Mouse (Mus musculus) adrenal gland, postnatal 4 days (tissue): ENCODE measurements around the gene Hist1h4f. TPM values are rescaled to one million over a fixed set of nuclear protein-coding genes. Genes with fewer than 3 reads are reported as not detected.
"Not testable (repeated sequence)": the region's sequence is repeated elsewhere in the genome, so short reads cannot be mapped to it uniquely, and the experiment has no call there.

ENCODE experiments used
- DNase-seq, 2 experiments: peaks; one replicate each; pipeline ENCODE4 v3.0.0; 2021 to 2022; ENCODE audit warnings: low spot score in 2 of 2, mixed read lengths in 2 of 2
- long read RNA-seq, 2 experiments: library from polyadenylated mRNA; stranded (forward); transcript quantifications; one replicate each; pipeline ENCODE4 v2.0.0; 2021
- total RNA-seq, 2 experiments: library from RNA; stranded (reverse); gene quantifications; 2 replicates each; pipeline ENCODE4 v1.2.3; 2021

Gene Hist1h4f
- total RNA-seq = 100 to 1,000 TPM; 899 to 983 TPM
- long read RNA-seq, experiment 1 = 0 reads
- long read RNA-seq, experiment 2 = 0 reads

DNA sequence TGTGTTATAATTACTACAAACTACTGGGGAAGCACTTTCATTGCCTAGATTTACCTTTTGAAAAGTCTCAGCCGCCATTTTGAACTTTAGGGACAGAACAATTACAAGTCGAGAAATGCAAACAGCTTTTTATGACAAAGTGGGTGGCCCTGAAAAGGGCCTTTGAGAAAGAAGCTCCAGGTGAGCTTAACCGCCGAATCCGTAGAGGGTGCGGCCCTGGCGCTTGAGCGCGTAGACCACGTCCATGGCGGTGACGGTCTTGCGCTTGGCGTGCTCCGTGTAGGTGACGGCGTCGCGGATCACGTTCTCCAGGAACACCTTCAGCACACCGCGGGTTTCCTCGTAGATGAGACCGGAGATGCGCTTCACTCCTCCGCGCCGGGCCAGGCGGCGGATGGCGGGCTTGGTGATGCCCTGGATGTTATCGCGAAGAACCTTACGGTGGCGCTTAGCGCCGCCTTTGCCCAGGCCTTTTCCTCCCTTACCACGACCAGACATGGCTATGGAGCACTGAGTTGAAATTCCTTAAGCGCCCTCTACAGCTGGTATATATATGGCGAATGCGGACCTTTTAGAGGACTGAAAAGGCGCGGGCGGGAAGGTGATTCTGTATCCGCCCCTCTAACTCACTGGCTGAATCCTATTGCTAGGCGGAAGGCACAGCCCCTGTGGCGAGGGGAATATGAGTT, at the start of gene Hist1h4f:
Gene Hist1h4f (minus strand): TSS at position 503 of the 689 bp plus-strand sequence.
- DNase-seq = peak; percentile 51 to 80

DNA sequence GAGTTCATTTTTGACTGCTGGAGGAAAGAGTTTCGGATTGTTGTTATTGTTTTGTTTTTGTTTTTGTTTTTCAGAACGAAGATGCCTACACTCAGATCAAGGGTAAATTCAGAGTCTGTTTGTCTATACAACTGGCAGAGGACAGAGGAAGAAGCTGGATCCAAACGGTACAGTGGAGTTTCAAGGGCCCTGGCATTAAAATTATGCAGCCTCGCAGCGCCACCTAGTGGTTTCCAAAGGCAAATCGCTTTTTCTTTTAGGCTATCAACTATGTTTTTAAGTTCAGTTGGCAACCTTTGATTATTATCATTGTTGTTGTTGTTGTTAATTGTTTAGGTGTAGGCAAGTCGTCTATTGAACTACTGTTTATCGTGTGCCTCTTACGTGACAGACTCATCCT, 46.5 kb upstream of the Hist1h4f start:
- peak; percentile 59 to 71 for DNase-seq

DNA sequence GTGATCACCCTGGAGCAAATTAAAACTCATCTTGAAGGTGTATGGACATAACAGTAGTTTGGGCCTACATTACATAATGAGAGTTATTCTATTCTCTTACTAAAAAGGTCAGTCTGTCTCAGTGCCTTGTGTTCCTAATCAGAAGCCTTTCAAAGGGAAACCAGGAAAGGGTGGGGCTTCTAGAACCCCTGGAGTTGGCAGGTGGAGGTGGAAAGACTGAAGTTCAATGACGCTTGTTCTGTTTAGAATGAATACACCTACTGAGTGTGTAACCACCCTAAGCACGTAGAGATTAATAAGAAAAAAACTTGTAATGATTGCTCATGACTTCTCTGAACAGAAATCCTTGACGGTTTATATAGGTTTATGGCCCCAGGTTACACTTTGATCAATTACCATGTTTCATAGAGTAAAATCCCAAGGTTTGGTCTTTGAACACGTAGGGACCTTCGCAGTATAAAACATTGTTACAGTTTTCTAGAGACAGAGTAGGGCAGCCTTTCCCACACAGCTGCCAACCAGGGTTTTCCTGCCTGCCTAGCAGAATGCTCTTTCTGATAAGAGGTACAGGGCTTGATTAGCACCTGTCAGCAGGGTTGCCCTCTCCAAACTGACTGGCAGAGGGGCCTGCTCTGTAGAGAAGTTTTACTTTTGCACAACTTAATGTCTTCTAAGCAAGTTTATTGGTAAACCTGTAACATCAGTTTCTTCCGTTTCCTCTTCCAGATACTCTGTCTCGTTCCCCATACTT, 44.3 kb upstream of the Hist1h4f start:
- no peak for DNase-seq

DNA sequence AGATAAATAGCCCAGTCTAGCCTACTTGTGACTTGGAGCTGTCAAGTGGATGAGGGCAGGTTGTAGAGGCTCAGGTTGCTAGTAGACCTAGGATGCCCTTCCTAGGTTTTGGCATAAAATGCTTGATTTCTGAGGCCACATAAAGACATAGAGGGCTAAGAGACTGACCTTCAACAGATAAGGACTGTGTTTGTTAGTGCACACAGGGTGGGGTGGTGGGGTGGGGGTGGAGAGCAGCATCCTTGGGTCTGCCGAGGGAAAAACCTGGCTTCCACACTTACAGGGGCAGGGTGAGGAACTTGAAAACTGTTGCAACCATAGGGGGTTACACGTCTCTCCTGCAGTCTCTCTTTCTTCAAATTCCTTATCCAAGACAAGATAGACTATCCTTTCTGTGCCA, 43.7 kb upstream of the Hist1h4f start:
- DNase-seq = no peak

DNA sequence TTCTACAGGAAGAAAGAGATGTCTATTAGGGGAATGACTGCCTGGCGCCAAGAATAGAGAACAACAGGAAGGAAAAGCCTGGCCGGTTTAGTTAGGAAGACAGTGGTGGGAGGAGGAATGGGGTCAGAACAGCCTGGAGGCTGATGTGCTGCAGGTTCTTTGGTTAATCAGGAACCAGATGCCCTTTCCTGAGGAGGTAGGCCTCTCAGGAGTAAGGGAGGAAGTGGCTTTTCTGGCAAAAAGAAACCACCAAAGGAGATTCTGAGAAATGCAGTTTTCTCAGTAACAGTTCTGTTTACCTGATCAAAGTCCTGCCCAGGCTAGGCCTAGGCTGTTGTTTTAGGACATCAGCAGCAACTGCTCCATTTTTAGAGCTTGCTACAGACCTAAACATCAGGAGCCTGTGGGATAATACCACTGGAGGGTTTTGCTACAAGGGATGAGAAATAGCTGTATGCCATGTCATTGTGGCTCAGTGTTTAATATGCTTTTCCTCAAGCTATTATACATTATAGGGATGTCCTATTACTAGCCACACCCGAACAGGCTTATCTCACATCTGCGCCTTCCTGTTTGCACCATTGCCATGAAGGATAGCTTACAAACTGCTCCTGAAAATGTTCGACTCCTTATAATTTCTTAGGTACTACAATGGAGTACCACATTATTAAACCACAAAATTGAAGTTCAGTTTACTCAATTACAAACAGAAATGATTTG, 41.8 kb upstream of the Hist1h4f start:
- DNase-seq = no peak

DNA sequence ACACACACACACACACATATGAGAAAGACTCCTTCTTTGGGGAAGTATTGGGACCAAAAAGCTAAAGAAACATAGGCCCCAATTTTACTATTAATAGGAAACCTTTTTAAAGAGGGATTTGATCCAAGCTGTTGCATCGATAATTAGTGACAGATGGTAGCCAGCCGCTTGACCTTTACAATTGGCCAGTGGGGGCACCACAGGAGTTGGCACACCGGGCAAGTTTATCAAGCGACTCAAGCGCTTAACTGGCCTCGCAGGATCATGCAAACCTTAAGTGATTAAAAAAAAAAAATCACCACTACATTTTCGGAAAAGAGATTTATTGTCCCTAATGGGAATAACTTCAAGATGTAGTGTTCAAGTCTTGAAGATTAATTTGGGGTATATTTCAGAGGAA, 41.2 kb upstream of the Hist1h4f start:
- DNase-seq = no peak

DNA sequence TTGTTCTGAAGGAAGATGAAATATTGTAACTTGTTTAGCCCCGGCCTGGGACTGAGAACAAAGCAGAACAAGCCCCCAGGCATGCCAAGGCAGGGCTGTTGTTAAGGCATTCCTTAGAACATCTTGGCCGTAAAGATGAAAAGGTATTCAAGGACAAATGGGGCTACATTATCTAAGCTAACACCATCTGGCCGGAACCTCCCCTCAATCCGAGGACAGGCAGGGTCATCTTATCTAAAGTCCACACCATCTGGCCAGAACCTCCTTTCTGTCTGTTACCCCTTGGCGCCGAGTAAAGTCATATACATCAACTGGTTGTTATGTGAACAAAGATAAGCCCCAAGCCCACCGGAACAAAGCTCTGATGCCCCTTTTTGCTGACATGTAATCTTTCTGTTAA, 40.4 kb upstream of the Hist1h4f start:
- not testable (repeated sequence) for DNase-seq

DNA sequence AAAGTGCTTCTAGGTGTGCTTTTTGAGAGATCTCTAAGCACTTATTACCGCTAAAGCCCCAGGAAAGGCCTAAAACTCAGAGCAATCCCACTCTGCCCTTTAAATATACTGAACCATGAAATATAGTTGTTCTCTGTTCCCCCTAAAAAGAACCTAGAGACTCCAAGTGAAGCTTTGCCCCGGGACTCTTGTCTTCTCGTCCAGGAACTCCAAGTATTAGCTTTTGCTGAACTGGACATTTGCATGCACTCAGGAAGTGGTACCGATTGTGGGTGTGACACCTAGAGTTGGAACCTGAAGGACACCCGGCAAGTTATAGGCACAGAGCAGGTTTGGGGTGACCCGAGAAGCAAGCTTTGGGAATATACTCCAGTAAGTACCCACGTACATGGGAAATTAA, 39.8 kb upstream of the Hist1h4f start:
- DNase-seq = no peak

DNA sequence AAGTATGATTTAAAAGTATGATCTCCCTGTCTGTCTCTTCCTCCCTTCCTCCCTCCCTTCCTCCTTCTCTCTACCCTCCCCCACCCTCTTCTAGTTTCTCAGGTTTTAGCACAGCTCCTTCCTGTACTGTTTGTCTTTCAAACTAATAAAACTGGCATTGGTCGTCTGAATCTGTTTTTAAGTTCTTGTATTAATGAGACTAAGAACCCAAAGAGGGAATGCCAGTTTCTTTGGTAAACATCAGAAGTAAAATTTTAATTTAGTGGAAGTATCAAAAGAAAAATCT, 35.4 kb upstream of the Hist1h4f start:
- DNase-seq = no peak

DNA sequence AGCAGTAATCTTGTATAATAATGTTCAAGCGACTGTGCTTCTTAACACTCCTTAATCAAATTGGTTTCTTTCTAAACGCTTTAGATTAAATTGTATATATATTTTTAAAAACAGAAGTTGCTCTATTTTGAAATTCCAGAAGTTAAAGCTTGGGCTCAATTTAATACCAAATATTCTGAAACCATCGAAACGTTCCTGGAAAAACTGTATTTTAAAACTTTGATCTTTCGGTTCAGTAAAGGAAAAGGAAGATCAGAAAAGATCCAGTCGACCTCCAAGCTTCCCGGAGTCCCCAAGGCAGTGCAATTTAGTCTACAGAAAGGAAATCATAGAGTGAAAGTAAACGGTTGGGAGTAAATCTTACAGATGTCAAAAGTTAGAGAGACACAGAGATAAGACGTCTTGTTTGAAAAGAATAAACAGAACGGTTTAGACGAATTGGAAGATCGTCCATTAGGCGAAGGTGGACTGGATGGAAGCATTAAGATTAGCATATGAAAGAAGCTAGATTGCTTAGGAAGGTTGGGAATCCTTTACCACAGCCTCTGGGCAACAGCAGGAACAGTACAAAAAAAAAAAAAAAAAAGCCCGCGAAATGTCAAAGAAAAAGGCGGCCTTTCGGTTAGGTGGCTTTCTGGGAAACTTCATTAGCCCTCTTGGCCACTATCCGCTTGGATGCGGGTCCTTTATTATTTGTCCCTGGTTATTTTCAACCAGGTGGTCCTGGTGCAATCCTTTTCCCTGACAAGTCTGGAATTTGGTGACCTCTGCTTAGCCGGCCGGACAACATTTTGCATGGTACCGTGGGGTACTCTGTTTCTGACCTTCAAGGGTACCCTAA, 34.9 kb upstream of the Hist1h4f start:
- DNase-seq = no peak

DNA sequence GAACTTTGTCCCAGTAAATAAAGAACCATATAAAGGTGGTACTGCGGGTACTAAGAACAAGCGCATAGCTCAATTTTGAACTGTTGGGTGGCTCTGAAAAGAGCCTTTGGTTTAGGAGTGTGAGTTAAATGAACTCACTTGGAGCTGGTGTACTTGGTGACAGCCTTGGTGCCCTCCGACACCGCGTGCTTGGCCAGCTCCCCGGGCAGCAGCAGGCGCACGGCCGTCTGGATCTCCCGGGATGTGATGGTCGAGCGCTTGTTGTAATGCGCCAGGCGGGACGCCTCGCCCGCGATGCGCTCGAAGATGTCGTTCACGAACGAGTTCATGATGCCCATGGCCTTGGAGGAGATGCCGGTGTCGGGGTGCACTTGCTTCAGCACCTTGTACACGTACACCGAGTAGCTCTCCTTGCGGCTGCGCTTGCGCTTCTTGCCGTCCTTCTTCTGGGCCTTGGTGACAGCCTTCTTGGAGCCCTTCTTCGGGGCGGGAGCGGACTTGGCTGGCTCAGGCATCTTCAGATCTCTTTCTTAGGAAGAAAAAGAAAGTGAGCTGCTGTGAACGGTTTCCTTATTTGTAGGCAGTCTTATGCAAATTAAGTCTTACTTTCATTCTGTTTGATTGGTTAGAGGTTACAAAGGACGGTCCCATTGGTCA, 34.1 kb upstream of the Hist1h4f start:
- DNase-seq = peak in 1 of 2 experiments; percentile 43

DNA sequence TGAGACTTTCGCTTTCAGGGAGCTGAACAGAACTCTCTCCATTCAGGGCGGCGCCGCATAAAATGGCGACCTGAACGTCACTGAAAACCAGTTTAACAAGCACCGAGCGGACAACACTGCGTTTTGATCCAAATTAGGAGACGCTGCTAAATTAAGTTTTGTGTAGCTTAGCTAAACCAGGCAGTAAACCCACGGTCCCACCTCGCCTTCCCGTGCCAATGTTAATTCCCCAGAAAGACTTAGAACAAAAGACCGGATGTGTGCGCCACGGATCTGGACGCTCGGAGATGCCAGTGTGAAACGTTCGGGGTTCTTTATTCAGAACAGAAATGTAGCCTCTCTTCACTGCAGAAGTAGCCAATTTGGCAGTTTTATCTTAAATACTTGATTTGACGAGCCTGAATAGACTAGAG, 33.6 kb upstream of the Hist1h4f start:
- DNase-seq = peak in 1 of 2 experiments; percentile 50

DNA sequence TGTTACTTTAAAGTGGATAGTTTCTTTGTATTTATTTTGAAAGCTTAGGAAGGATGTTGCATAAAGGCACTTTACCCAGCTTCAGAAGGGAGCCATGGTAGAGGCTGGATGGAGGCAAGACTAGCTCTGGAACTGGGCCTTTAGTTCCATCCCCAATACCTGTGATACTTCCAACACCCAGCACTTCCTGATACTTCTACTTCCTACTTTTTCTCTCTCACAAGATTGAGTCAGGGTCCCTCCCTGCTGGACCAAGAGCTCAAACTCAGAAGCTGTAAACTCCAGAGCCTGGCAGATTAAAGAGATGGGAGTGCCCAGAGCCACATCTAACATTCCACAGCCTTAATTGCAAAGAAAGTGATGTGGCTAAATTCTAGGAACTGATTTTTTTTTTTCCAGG, 32.9 kb upstream of the Hist1h4f start:
- no peak for DNase-seq

DNA sequence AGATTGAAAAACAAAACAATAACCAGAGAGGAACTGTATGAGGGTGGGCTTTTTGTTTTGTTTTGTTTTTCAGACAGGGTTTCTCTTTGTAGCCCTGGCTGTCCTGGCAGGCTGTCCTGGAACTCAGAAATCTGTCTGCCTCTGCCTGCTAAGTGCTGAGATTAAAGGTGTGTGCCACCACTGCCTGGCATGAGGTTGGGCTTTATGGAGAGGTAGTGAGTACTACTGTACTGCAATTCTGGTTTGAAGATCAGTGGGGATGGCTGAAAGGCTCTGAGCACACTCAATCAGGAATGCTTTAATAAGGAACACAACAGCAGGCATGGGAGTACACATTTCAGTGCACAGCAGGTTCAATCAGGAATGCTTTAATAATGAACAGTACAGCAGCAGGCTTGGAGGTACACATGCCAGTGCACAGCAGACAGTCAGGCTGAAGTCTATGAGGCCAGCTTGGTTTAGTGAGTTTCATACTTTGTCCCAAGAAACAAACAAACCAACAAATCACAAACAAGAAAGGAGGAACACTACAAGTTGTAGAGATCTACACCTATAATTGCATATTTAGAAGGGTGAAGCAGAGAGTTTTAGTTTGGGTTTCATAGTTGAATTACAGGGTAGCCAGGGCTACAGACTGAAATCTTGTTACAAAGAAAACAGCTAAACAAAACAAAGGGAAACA, 32.1 kb upstream of the Hist1h4f start:
- no peak for DNase-seq

DNA sequence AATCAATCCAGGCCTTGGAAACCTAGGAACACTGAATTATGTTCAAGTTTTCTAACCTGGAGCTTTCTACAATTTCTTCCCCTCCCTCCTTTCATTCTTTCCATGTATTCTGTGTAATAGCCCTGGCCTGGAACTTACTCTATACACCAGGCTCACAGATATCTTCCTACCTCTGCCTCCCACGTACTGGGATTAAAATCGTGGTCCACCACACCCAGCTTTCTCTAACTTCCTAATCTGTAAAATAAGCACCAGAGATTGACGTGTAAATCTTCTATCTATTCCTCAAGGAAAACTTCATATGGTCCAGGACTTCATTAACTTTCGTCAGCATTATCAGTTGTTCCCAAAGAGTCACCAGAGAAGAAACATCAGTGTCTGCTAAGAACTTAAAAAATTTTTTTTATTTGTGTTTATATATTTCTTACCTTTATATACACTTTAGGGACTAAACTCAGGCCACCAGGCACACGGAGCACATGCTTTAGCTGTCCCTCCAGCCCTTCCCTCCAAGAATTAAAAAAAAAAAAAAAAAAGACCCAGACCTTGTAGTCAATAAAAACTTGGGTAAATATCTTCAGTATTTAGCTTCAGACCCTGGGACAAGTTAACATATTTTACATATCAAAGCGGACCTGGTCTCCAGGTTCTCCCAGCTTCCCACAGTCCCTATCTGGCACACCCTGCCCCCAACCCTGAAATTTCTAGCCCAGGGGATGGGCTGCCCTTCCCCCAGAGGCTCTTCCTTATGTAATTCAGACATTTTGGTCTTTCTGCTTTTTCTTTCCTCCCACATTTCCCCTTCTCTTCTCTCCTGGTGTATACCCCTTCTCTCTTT, 31.0 kb upstream of the Hist1h4f start:
- DNase-seq = no peak

DNA sequence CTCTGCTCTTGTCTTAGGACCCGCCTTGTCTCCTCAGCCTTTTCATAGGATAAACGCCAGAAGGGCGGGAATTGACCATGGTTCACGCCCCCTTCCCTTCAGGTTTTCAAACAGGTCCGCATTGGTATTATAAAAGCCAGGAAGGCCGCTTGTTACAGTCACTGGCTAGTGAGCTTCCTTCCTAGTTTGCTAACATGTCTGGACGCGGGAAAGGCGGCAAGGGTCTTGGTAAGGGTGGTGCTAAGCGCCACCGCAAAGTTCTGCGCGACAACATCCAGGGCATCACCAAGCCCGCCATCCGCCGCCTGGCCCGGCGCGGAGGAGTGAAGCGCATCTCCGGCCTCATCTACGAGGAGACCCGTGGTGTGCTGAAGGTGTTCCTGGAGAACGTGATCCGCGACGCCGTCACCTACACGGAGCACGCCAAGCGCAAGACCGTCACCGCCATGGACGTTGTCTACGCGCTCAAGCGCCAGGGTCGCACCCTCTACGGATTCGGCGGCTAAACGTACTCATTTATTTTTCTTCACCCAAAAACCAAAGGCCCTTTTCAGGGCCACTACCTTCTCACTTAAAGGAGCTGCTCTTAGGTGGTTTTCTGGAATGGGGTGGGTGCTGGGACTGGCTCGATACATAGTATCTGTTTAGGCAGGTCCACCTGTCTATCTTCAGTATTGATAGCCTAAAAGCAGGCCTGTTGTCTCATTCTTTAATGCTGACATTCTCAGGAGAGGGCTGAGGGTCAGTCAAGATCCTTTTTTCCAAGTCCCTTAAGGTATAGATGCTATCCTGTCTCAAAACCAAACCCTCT, 30.2 kb upstream of the Hist1h4f start, which contains the start of gene Hist1h4d:
Gene Hist1h4d (plus strand): TSS at position 191 of the 811 bp plus-strand sequence.
- peak; percentile 83 to 96 for DNase-seq

DNA sequence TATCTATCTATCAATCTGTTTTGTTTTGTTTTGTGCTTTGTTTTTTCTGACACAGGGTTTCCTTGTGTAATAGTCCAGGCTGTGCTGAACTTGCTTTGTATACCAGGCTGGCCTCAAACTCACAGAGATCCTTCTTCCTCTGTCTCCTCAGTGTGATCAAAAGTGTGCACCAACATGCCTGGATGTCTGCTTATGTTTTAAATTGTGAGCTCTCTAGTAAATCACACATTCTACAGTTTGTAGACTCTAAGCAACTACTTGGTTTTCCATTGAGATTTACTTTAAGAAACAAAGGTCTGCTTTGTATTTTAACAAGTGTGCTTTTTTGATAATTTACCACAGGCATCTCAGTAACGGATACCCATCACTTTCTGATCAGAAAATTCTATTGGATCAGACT, 26.4 kb upstream of the Hist1h4f start:
- no peak for DNase-seq

DNA sequence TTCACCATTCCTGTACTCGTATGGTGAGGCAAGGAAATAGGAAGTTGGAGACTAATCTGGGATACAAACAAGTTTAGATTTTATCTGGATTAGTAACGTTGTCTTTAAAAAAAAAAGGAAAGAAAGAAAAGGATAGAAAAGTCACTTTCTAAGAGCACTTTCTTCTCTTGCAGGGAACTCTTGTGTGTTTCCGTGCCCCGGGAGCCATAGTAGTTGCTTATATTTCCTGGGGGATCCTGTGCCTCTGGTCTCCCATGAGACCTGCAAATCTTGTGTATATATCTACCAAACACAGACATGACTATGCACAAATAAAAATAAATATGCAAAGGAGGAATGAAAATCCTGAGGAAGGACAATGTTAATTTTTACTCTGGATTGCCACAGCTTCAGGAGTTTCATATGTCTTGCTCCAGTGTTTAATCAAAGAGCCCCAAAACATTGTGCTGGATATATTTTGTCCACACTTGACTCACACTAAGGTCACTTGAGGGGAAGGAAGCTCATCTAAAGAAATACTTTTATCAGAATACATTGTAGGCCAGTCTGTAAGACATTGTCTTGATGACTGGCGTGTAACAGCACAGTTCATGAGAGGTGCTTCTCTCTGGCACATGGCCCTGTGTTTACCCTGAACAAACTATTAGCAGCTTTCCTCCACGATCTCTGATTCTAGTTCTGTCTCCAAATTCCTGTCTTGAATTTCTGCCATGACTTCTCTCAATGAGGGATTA, 25.6 kb upstream of the Hist1h4f start:
- no peak for DNase-seq
